Mouse (Mus musculus): ENCODE measurements around the gene Rnase11.

Gene Rnase11

GRCm38 (mm10) chr14:51050063-51050462 lies at the start of gene Rnase11:
TSS of gene Rnase11 (minus strand) at chr14:51050163.
- DNase-seq (ENCODE audit: low spot score in 2 of 2) = no peak

- DNase-seq (ENCODE audit: low spot score in 2 of 2) = no peak
These were observed 49.0 kb upstream of the Rnase11 start for GRCm38 (mm10) chr14:51098921-51099320.

- DNase-seq (ENCODE audit: low spot score in 2 of 2) = peak; percentile 68 to 77
These were observed 48.3 kb upstream of the Rnase11 start for GRCm38 (mm10) chr14:51098300-51098699.

- no peak for DNase-seq (ENCODE audit: low spot score in 2 of 2)
These were observed 46.0 kb upstream of the Rnase11 start for GRCm38 (mm10) chr14:51095736-51096524.

GRCm38 (mm10) chr14:51094921-51095320 lies 45.0 kb upstream of the Rnase11 start:
- no peak for DNase-seq (ENCODE audit: low spot score in 2 of 2)

- no peak for DNase-seq (ENCODE audit: low spot score in 2 of 2)
These were observed 44.3 kb upstream of the Rnase11 start for GRCm38 (mm10) chr14:51094096-51094875.

- no peak for DNase-seq (ENCODE audit: low spot score in 2 of 2)
These were observed 43.5 kb upstream of the Rnase11 start for GRCm38 (mm10) chr14:51093496-51093895.

- DNase-seq (ENCODE audit: low spot score in 2 of 2) = no peak
These were observed 42.2 kb upstream of the Rnase11 start for GRCm38 (mm10) chr14:51092073-51092620.

- DNase-seq (ENCODE audit: low spot score in 2 of 2) = peak; percentile 26 to 41
These were observed 41.2 kb upstream of the Rnase11 start, which contains the start of the genes Rnase4 and Ang for GRCm38 (mm10) chr14:51090921-51091900. TSS of gene Rnase4 (plus strand) at chr14:51091077. TSS of gene Ang (plus strand) at chr14:51091150.

GRCm38 (mm10) chr14:51090077-51090781 lies 40.3 kb upstream of the Rnase11 start:
- DNase-seq (ENCODE audit: low spot score in 2 of 2) = peak; percentile 83 to 84

GRCm38 (mm10) chr14:51089674-51090076 lies 39.7 kb upstream of the Rnase11 start:
- DNase-seq (ENCODE audit: low spot score in 2 of 2) = peak in 1 of 2 experiments; percentile 25

GRCm38 (mm10) chr14:51088970-51089673 lies 39.2 kb upstream of the Rnase11 start:
- peak; percentile 95 for DNase-seq (ENCODE audit: low spot score in 2 of 2)

- DNase-seq (ENCODE audit: low spot score in 2 of 2) = peak; percentile 70 to 85
These were observed 38.4 kb upstream of the Rnase11 start for GRCm38 (mm10) chr14:51088166-51088969.

GRCm38 (mm10) chr14:51087762-51088161 lies 37.8 kb upstream of the Rnase11 start:
- DNase-seq (ENCODE audit: low spot score in 2 of 2) = no peak

GRCm38 (mm10) chr14:51085911-51086310 lies 35.9 kb upstream of the Rnase11 start:
- DNase-seq (ENCODE audit: low spot score in 2 of 2) = no peak

GRCm38 (mm10) chr14:51085086-51085485 lies 35.1 kb upstream of the Rnase11 start:
- DNase-seq (ENCODE audit: low spot score in 2 of 2) = no peak

- peak in 1 of 2 experiments; percentile 30 for DNase-seq (ENCODE audit: low spot score in 2 of 2)
These were observed 33.8 kb upstream of the Rnase11 start for GRCm38 (mm10) chr14:51083805-51084204.

GRCm38 (mm10) chr14:51082599-51083581 lies 32.9 kb upstream of the Rnase11 start:
- peak in 1 of 2 experiments; percentile 68 for DNase-seq (ENCODE audit: low spot score in 2 of 2)

All from spleen, postnatal 10 days (tissue).